Mouse (Mus musculus) ES-E14 (cell line): ENCODE data around the gene Heyl. TPM values are rescaled to one million over a fixed set of nuclear protein-coding genes. Genes with fewer than 3 reads are reported as not detected.
"Not testable (repeated sequence)": the region's sequence is repeated elsewhere in the genome, so short reads cannot be mapped to it uniquely, and the experiment has no call there.

Experiments
- DNase-seq: peaks from one replicate; pipeline ENCODE4 v3.0.0-alpha.2; 2013; ENCODE audit warnings: low read depth, low spot score
- H3K27ac ChIP-seq: 2 replicates; pipeline ENCODE4 v1.5.1; 2012; ENCODE audit warnings: low read depth, mild to moderate bottlenecking, low read length, moderate library complexity, mixed read lengths; ENCODE audit not compliant: poor library complexity, insufficient read depth, severe bottlenecking
- H3K36me3 ChIP-seq: 2 replicates; pipeline ENCODE4 v1.6.1; 2012; ENCODE audit warnings: mild to moderate bottlenecking, low read length, moderate library complexity, mixed read lengths; ENCODE audit not compliant: control insufficient read depth, poor library complexity, insufficient read depth, severe bottlenecking
- H3K4me1 ChIP-seq, 2 experiments: fragments of 150-350 bp in 1 of 2; sonication (generic) in 1 of 2; 2 replicates each; pipeline ENCODE4 v1.6.1; 2012; ENCODE audit warnings: low read length in 2 of 2, mild to moderate bottlenecking in 1 of 2, mixed read lengths in 1 of 2; ENCODE audit not compliant: control insufficient read depth in 2 of 2, insufficient read depth in 2 of 2, poor library complexity in 1 of 2
- H3K4me3 ChIP-seq, 2 experiments: fragments of 150-350 bp in 1 of 2; sonication (generic) in 1 of 2; 2 replicates each; pipeline ENCODE4 v1.5.1; 2012; ENCODE audit warnings: low read length in 2 of 2, low read depth in 1 of 2, mild to moderate bottlenecking in 1 of 2, mixed read lengths in 1 of 2; ENCODE audit not compliant: insufficient read depth in 1 of 2, poor library complexity in 1 of 2, severe bottlenecking in 1 of 2
- H3K9ac ChIP-seq: 2 replicates; pipeline ENCODE4 v1.6.1; 2012; ENCODE audit warnings: low read depth, mild to moderate bottlenecking, low read length, mixed read lengths; ENCODE audit not compliant: poor library complexity, insufficient read depth, severe bottlenecking
- H3K9me3 ChIP-seq: fragments of 150-350 bp; sonication (generic); 2 replicates; pipeline ENCODE4 v1.6.1; 2012; ENCODE audit warnings: low read depth, mild to moderate bottlenecking, low read length; ENCODE audit not compliant: control insufficient read depth, insufficient read depth
- CHD2 ChIP-seq: IDR thresholded peaks from 2 replicates; pipeline ENCODE4 v1.6.1; 2014; ENCODE audit warnings: mild to moderate bottlenecking, low read depth, low read length, inconsistent platforms
- HCFC1 ChIP-seq: IDR thresholded peaks from 2 replicates; pipeline ENCODE4 v1.6.1; 2012; ENCODE audit warnings: low read length, inconsistent platforms, borderline replicate concordance; ENCODE audit not compliant: insufficient read depth
- MAFK ChIP-seq: IDR thresholded peaks from 2 replicates; pipeline ENCODE4 v1.6.1; 2014; ENCODE audit warnings: mild to moderate bottlenecking, low read depth, low read length, inconsistent platforms; ENCODE audit not compliant: insufficient read depth
- ZC3H11A ChIP-seq: IDR thresholded peaks from 2 replicates; pipeline ENCODE4 v1.6.1; 2012; ENCODE audit warnings: low read depth, mild to moderate bottlenecking, inconsistent platforms, low read length, borderline replicate concordance
- ZNF384 ChIP-seq: IDR thresholded peaks from 2 replicates; pipeline ENCODE4 v1.6.1; 2012; ENCODE audit warnings: low read depth, low read length, inconsistent platforms
- in situ Hi-C, 2 experiments: fragments of 600-800 bp; cut with MboI; formaldehyde crosslinking; loops; one replicate each; pipeline ENCODE4 v1.15.1; 2025; ENCODE audit warnings: low sequenced_read_pairs in 2 of 2, inconsistent platforms in 1 of 2; ENCODE audit not compliant: unreplicated experiment in 2 of 2
- total RNA-seq: library from RNA; depleted of rRNA; stranded (reverse); fragments of 300-350 nt; gene quantifications from 2 replicates; pipeline ENCODE4 v1.2.3, GENCODE M21; 2012

The Heyl gene
- total RNA-seq, 1 experiment = not detected

DNA sequence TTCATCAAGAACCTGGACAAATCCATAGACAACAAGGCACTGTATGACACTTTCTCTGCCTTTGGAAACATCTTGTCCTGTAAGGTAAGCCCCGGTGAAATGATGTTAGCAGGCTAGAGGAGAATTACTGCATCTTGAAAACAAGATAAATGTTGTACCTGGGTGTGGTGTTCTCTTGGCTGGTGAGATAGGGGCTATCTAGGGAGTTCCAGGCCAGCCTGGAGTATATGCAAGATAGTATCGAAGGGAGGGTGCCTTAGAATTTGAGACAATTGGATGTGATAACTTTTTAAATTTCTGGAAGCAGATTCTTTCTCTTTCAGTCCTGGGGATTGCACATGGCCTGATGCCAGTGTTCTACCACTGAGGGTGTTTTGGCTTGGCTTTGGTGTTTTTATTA, 53.4 kb downstream of the Heyl start:
- no peak for TF ChIP-seq ZNF384
- TF ChIP-seq MAFK = no peak
- H3K36me3 ChIP-seq = peaks cover 76% of the 10 kb centered on the region
- no peak overlapping the region for H3K9ac ChIP-seq
- DNase-seq = no peak
- no peaks in the 10 kb centered on the region for H3K9me3 ChIP-seq
- in situ Hi-C loops = no loop called here
- H3K4me3 ChIP-seq = no peak overlapping the region
- H3K4me1 ChIP-seq = peaks cover 2 to 19% of the 10 kb centered on the region in 2 experiments; a peak in 2 of 4 replicates
- no peak overlapping the region for H3K27ac ChIP-seq

DNA sequence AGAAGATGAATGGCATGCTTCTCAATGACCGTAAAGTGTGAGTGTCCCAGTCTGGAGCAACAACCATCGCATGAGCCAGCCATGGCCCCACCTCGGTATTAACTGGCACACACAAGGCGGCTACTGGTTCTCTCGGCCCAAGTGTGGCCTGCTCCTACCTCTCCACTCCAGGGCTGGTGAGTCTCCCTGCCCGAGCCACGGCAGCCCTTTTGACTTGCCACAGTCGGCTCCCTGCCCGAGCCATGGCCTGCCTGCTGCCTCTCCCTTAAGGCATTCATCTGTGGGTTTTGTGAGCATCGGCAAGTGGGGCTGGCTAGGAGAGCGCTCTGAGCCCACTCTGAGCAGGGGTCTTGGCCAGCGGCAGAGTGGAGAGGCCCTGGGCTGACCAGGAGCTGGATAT, 55.7 kb downstream of the Heyl start:
- Histone ChIP-seq H3K9ac (no peak overlapping the region), H3K4me3 (no peak overlapping the region), H3K27ac (no peak overlapping the region), H3K4me1 (peaks cover 2 to 18% of the 10 kb centered on the region in 2 experiments; a peak in 2 of 4 replicates), H3K9me3 (no peaks in the 10 kb centered on the region), H3K36me3 (peaks cover 93% of the 10 kb centered on the region)
- TF ChIP-seq CHD2 (no peak), MAFK (no peak), HCFC1 (no peak), ZNF384 (no peak), ZC3H11A (no peak)
- in situ Hi-C loops = no loop called here
- DNase-seq = no peak

DNA sequence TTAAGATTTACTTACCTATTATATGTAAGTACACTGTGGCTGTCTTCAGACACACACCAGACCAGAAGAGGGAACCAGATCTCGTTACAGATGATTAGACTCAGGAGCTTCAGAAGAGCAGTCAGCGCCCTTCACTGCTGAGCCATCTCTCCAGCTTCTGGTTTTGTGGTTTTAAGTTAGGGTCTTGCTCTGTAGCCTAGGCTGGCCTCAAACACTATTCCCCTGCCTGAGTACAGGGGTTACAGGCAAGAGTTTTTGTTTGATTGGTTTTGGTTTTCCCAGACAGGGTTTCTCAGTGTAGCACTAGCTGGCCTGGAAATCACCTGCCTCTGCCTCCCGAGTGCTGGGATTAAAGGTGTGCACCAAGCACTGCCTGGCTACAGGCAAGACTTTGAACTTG, 59.0 kb downstream of the Heyl start:
- peaks cover 0 to 3% of the 10 kb centered on the region in 2 experiments; a peak in 2 of 4 replicates for H3K4me1 ChIP-seq
- H3K9ac ChIP-seq = no peak overlapping the region
- H3K36me3 ChIP-seq = peaks cover 92% of the 10 kb centered on the region
- no peaks in the 10 kb centered on the region for H3K9me3 ChIP-seq
- no peak overlapping the region for H3K4me3 ChIP-seq
- DNase-seq = no peak
- TF ChIP-seq ZNF384 (no peak), ZC3H11A (no peak), HCFC1 (no peak), MAFK (no peak), CHD2 (no peak)
- in situ Hi-C loops = no loop called here
- no peak overlapping the region for H3K27ac ChIP-seq

- TF ChIP-seq HCFC1 = no peak
- TF ChIP-seq MAFK = no peak
- TF ChIP-seq ZC3H11A = no peak
- TF ChIP-seq CHD2 = no peak
- TF ChIP-seq ZNF384 = no peak
- Histone ChIP-seq H3K4me3 (no peak overlapping the region), H3K9ac (no peak overlapping the region), H3K27ac (no peak overlapping the region), H3K9me3 (no peaks in the 10 kb centered on the region), H3K4me1 (peaks cover 0 to 3% of the 10 kb centered on the region in 2 experiments; a peak in 2 of 4 replicates), H3K36me3 (peaks cover 92% of the 10 kb centered on the region)
- no peak for DNase-seq
- in situ Hi-C loops = no loop called here
Observed at GRCm38 (mm10) chr4:123292989-123293388, 59.6 kb downstream of the Heyl start.

DNA sequence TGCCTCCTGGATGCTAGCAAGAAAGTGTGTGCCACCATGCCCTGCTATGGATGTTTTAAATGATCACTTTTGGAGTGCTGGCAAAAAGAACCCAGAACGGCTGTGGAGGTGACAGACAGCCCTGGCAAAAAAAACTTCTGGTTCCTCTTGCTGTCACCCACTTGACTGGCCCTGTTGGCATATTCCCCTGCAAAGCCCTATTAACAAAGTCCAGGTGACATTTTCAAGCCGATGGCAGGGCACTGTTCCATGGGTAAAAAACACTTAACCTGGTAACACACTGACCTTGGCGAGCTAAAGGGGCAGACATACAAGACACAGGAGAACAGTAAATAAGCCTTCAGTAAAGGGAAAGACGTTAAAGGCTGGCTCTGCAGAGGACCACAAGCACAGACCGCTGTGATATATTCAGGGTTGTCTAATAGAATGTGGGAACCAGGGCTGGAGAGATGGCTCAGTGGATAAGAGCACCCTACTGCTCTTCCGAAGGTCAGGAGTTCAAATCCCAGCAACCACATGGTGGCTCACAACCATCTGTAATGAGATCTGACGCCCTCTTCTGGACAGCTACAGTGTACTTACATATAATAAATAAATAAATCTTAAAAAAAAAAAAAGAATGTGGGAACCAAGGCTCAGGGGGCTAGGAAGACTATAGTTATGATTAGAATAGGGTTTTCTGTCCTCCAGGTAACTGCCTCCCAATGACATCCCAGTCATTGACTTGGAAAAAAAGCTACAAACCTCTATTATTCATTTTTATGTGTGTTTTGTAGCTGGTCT, 60.5 kb downstream of the Heyl start:
- TF ChIP-seq CHD2 (no peak), ZNF384 (peak; percentile 63; the same call in 1 of the 2 replicates)
- Histone ChIP-seq H3K4me1 (no peaks in the 10 kb centered on the region; a peak in 2 of 4 replicates), H3K9ac (no peak overlapping the region), H3K36me3 (peaks cover 91% of the 10 kb centered on the region), H3K4me3 (no peak overlapping the region), H3K9me3 (no peaks in the 10 kb centered on the region), H3K27ac (no peak overlapping the region)
- in situ Hi-C loops = no loop called here
- DNase-seq = no peak

GRCm38 (mm10) chr4:123295026-123295425, 61.7 kb downstream of the Heyl start:
- H3K4me3 ChIP-seq, DNase-seq, H3K9ac ChIP-seq, H3K4me1 ChIP-seq, H3K27ac ChIP-seq, H3K9me3 ChIP-seq, in situ Hi-C loops: not testable (repeated sequence)
- peaks cover 86% of the 10 kb centered on the region for H3K36me3 ChIP-seq
